Mouse (Mus musculus) layer of hippocampus, adult 8-10 months (tissue): ENCODE measurements around the gene Rab3gap2. TPM values are rescaled to one million over a fixed set of nuclear protein-coding genes. Genes with fewer than 3 reads are reported as not detected.
A peak's percentile ranks its signal among the peaks of the same experiment; 100 is the strongest.

Experiments used
- DNase-seq, 2 experiments: peaks; one replicate each; pipeline ENCODE4 v3.0.0; 2022; ENCODE audit warnings: low spot score in 2 of 2
- microRNA-seq, 2 experiments: library from miRNA; unstranded; fragments of <30 nt; microRNA quantifications; one replicate each; pipeline ENCODE4 v1.2.0; 2022
- total RNA-seq, 4 experiments: library from RNA; stranded (reverse); gene quantifications; 2 replicates each; pipeline ENCODE4 v1.2.4; 2022

Rab3gap2 gene
- total RNA-seq, 4 experiments from 2014 or later = 66.8 to 72.4 (median 70.3) TPM

DNA sequence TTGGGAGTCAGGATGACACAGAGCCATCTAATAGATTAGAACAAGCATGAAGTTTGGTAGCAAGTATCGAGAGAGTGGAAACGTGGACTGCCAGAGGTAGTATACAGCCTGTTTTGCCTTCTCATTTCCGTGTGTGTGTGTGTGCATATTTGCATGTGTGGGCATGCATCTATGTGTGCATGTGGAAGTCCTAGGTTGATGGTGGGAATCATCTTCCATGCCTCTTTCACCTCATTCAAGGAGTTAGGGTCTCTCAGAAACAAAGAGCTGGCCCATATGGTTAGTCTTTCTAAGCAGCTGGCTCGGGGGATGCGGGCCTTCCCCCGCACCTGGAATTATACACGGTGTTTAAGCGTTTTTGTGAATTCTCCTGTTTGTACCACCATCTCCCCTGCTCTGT, 125.9 kb downstream of the Rab3gap2 start:
- no peak for DNase-seq

DNA sequence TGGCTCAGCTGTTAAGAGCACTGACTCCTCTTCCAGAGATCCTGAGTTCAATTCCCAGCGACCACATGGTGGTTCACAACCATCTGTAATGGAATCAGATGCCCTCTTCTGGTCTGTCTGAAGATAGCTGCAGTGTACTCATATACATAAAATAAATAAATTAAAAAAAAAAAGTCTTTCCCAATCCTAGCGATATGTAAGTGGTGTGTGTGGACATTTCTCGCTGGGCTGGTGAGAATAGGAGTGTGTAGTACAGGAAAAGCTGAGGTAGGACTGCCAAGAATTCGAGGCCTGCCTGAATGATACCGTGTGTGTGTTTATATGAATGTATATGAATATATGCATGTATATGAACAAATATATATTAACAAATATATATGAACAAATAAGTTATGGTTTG, 127.4 kb downstream of the Rab3gap2 start:
- no peak for DNase-seq

DNA sequence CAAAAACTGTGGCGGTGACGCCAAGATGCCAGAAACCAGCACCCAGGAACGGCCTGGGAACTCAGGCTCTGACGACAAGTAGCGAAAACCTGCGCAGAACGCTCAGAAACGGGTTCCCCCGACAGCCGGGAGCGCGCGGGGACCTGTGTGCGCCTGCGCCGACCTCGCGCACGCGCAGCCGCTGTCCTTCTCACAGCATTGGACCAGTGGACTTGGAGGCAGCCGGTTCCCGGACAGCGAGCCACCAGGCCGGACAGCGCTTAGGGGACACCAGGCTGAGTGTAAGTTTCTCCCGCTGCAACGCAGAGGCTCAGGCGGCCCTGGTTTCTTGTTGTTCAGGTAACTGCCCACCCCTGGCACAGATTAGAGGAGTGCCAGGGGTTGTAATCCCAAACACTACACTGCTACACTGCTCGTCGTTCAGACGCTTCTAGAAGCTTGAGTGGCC, 128.1 kb downstream of the Rab3gap2 start, which contains the start of gene Bpnt1:
Gene Bpnt1 (plus strand): TSS at position 167 of the 448 bp plus-strand sequence.
- peak; percentile 82 to 87 for DNase-seq

DNA sequence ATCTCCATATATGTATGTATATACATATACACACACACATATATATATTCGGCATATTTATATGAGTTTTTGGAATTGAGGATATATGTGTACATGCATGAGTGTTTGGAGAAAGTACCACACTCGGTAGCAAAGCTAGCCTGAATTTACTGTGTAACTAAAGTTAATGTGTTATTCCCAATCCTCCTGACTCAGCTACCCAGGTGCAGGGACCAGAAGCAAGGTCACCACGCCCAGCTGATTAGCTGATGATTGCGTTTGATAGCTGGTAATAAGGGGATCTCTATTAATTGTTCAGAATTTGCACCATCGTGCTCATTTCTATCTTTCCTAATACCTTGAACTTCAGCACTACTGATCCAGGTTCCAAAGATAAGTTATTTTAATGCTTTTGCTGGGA, 129.7 kb downstream of the Rab3gap2 start:
- no peak for DNase-seq

DNA sequence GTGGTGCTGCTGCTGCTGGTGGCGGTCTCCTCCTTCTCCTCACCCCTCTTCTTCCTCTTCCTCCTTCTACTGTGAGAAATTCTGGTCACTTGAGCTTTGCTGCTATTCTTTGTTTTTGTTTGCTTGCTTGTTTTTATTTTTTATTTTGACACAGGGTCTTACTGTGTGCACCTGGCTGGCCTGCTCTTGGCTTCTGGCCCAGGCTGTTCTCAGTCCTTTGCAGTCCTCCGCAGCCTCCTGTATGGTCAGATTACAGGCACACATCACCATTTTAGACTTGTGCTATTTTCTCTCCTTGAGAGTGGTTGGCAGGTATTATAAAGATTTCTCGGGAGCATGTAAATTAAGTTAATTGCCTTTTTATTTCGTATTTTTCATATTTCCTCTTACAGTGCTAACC, 130.2 kb downstream of the Rab3gap2 start:
- no peak for DNase-seq

DNA sequence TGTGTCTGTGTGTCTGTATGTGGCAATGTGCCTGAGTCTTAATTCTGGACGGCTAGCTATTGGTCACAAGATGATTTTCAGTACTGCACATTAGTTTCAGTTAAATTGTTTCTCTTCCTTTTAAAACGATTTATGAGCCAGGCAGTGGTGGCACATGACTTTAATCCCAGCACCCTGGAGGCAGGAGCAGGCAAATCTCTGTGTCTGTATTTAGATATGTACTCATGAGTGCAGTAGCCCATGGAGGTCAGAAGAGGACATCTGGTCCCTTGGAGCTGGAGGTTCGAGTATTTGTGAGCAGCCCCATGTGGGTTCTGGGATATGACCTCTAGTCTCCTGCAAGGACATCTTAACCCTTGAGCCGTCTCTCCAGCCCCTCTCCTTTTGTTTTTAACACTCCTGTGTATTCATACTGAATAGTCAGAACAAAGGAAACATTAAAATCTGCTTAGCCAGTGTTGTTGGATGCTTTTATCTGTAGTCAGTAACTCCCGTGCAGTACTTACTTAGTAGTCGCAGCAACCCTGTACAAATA, 131.4 kb downstream of the Rab3gap2 start:
- DNase-seq = no peak

Small RNA genes lying within 50 kb of the gene (microRNA-seq; reads per million reads assigned to microRNA genes)
- gene Mir194-1 (0 to 0.32 reads per million in 2 experiments), gene Mir215 (0 reads per million in 2 experiments), gene Mir664 (208 to 227 reads per million in 2 experiments)

Other genes with a start within 250 kb of the Rab3gap2 start
- 10 to 100 TPM; 43.3 to 56.9 (median 47.9) TPM for gene Mark1, start 204.5 kb upstream of the Rab3gap2 start, total RNA-seq
- 10 to 100 TPM; 34.1 to 35.7 (median 35.0) TPM for gene Iars2, start 125.3 kb downstream of the Rab3gap2 start, total RNA-seq
- gene Bpnt1, start 128.0 kb downstream of the Rab3gap2 start, total RNA-seq = 10 to 100 TPM; 65.4 to 75.8 (median 72.2) TPM
- gene Eprs, start 158.9 kb downstream of the Rab3gap2 start, total RNA-seq = 10 to 100 TPM; 66.7 to 76.4 (median 71.5) TPM